Mouse (Mus musculus): ENCODE measurements around the gene Polq. TPM values are rescaled to one million over a fixed set of nuclear protein-coding genes. Genes with fewer than 3 reads are reported as not detected.

Polq gene
- 1.5 TPM for polyA plus RNA-seq (2017; shearing (Covaris generic))

GRCm38 (mm10) chr16:37011061-37011921, at the start of gene Polq:
Gene Polq, plus strand, starts transcription at chr16:37011786.

GRCm38 (mm10) chr16:36989999-36990625, 21.5 kb upstream of the Polq start, which contains the start of gene Fbxo40:
Gene Fbxo40, minus strand, starts transcription at chr16:36990467.

Other genes starting within 250 kb of the Polq start
- 19.9 TPM for gene Slc15a2, start 226.8 kb upstream of the Polq start, polyA plus RNA-seq (2017; shearing (Covaris generic))
- 29.9 TPM for gene Iqcb1, start 183.4 kb upstream of the Polq start, polyA plus RNA-seq (2017; shearing (Covaris generic))
- gene Eaf2, start 136.8 kb upstream of the Polq start, polyA plus RNA-seq (2017; shearing (Covaris generic)): 0.87 TPM
- 30.2 TPM for gene Golgb1, start 136.6 kb upstream of the Polq start, polyA plus RNA-seq (2017; shearing (Covaris generic))
- gene Hcls1, start 76.8 kb upstream of the Polq start, polyA plus RNA-seq (2017; shearing (Covaris generic)): 105 TPM
- 0.66 TPM for gene Fbxo40, start 21.3 kb upstream of the Polq start, polyA plus RNA-seq (2017; shearing (Covaris generic))

Data from effector memory CD4-positive, alpha-beta T cell, adult 7 months (primary cell).